Mouse (Mus musculus) lung, postnatal 36 days (tissue): ENCODE measurements around the gene Reep1.
A peak's percentile ranks its signal among the peaks of the same experiment; 100 is the strongest.

Experiments used
- DNase-seq: peaks from one replicate; pipeline ENCODE4 v3.0.0; 2022; ENCODE audit warnings: mixed read lengths

The Reep1 gene

DNA sequence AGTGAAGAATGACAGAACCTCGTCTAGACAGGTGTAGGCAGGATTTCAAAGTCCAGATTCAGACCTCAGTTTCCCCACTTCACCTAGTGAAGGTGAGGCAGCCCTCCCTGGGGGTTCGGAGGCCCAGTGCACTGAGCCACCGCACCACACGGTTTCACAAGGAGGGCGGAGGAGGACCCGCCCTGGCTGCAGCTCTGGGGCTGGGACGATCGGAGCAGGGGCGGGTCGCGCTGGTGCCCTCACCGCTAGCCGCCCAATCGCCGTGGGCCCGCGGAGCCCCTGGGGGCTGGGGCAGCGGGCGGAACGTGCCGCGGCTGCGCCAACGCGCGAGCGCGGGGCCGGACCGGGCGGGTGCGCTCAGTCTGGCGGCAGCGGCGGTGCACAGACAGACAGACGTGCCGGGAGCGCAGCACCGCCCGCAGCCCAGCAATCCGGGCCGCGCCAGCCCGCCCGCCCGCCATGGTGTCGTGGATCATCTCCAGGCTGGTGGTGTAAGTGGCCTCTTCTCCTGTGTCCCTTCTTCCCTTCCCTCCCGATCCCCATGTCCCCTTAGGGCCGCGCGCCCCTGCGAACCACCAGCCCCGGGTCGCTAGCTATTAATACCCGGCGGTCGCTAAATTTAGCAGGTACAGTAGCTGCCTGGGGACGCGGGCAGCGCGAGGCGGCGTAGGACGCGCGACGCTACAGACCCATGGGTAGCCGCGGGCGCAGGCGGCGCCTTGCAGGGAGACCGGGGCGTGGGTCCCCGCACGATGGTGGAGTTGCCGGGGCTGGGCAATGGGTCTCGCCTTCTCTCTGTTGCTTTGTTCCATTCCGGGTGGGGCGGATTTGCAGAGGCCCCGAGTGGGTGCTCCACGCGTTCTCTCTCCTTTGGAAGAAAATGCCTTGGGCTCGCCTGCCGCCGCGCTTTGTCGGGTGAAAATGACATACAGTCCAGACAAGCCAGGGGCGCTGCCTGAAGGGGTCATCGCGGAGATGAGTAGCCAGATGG, at the start of gene Reep1:
Gene Reep1 (plus strand): TSS at position 51 of the 991 bp plus-strand sequence.
- DNase-seq: peak; percentile 60

DNA sequence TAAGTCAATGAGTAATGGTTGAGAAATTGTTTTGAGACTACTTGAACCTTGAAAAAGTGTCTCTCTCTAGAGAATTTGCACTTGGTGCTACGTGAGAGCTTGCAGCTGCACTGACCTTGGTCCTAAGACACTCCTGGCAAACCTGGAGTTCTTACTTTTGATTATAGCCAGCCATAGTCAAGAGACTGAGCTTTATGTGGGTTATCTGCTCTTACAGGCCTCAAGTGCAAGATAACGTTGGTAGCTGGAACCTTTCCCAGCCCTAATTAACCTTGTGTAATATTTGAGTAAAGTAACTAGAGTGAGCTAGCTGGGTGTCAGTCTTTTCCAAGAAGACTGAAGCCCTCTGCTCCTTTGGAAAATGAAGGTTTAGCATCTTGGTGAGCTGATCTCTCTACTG, 49.1 kb upstream of the Reep1 start:
- peak; percentile 73 for DNase-seq

DNA sequence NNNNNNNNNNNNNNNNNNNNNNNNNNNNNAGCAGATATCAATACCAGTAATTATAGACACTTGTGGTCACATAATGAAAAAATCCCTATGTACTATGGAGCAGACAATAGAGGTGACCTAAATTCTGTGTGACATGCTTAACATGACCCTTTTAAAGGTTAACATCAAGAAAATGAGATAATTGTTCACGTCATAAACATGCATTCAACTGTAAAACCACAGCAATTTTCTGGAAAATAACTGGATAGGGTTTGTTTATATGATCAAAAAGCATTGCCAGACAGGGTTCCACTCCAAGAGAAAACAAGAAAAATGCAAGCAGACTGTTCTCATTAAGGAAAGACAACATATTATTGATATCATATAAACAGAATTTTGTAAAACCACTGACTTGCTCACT, 42.9 kb upstream of the Reep1 start:
- DNase-seq: no peak

DNA sequence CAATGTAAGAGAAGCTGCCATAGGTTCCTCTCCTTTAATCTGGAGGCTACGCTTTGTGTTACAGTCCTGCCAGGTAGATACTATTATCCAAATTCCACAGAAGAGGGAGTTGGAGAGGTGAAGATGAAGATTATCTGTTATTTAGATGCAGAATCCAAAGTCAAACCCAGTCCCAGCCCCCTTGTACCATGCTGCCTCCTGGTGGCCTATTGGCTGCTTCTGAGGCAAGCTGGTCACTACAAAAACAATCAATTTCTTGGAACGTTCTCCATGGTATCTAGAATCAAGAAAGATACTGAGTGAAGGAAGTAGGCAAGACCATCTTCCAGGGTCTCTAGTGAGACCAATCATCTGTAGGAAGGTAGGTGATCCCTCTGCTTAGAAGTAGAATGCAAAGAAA, 34.2 kb upstream of the Reep1 start:
- DNase-seq: peak; percentile 38

DNA sequence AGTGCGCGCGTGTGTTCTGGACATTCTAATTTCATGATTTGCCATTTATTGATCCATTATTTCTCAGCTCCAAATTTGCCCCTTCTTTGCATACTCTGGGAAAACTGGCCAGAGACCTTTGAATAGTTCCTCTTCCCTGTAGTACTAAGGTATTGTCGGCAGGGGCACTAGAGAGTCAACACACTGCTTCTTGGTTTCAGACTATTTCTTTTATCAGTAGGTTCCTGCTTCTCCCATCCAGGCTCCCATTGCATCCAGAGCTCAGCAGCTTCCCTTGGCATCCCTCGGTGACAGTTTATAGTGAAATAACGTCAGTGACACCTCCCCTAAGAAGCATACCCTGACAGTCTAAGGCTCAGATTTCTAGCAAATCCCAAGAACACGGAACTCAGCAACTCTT, 28.5 kb upstream of the Reep1 start:
- peak; percentile 11 for DNase-seq

DNA sequence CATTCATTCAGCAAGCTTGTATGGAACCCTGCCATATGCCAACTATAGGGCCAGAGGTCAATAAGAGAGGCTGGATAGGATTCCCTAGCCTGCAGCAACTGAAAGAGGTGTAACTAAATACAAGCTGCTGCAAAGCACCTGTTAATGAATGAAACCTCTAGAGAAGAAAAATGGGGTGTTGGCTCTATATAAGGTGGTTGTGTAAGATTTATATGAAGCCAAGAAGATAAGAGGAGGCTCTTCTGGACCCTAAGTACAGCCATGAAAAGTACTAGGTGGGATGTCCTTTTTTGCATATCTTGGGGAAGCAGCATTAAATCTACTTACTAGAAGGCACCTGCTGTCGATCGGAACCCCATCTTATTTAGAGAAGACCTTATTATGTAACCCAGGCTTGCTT, 12.2 kb upstream of the Reep1 start:
- DNase-seq: no peak

DNA sequence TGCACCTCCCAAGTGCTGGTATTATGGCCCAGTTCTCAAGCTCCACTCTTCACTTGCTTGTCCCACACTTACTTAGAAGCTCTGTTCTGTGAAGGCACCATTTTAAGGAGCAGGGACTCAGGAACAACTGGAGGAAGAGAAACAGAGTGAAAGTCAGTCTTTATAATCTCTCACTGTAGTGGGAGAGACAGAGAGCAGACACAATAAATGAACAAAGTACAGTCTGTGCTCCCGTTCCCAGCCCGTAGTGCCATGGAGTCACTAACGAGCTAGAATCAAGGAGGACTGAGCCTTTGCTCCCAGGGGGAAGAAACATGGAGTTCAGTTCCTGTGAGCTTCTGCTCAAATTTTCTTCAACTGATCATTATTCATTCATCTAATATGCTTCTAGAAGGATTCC, 11.8 kb upstream of the Reep1 start:
- DNase-seq: no peak

DNA sequence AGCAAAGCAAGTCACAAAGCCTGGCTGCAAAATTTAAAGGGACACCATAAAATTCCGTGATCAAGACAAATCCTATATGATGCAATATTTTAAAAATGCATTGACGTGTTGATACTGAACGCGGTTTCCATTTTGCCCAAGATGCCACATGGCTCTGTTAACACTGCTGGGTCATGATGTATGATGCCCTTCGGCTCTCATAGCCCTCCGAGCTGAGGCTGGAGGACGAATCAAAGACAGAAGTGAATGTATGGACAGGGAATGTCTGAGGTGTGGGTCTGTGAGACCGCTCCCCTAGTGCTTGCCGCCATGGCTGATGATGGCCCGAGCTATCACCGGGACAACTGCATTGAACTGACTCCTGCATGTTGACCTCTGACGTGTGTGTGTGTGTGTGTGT, 490 bp upstream of the Reep1 start:
- no peak for DNase-seq

DNA sequence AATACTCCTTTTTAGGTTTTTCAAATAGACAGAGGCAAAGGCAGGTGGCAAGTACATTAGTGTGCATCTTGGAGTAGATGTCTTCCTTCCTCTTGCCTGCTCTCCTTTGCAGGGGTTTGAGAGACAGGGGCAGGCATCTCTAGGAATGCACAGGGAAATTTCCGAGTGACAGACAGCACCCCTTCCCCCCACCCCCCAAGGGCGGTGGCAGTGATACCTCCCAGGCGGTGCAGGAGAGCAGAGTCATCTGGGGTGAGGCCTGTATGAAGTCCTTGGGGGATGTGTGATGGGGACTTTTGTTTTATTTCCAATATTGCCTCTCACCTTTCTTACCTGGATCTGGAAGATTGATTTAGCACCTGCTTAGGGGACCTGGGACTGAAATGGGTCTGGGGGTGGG, 1.2 kb downstream of the Reep1 start:
- no peak for DNase-seq

DNA sequence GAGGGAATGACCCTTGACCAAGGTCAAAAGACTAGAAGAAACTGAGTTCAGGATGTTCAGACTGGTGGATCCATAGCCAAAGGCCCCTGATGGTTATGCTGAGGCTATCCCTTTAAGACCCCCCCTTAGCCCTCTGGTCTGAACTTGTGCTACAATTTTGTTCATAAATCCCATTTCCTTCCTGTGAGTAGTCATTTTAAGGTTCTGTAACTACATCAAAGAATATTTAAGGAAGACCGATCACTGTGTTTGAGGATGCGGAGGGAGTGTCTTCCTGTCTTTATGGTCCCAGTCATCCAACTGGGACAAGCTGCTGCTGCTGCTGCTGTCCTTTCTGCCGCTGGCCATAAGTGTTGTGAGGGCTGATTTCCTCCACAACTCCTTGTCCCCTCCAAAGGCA, 3.0 kb downstream of the Reep1 start:
- DNase-seq: peak; percentile 16

DNA sequence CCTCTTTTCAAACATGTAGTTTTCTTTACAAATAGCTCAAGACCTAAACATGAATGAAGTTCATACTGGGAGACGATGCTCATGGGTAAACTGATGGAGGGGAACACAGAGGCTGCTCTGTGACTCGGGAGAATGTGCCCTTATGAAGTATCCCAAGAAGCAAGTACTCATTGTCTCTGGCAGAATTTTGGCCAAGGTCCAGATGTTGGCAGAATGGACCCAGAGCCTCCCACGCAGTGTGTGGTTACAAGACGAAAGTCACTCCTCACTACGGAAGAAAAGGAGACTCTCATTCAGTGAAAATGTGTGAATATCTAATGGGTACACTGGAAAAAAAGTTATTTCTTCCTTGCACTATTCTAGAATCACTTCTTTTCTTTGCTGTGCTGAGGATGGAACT, 3.8 kb downstream of the Reep1 start:
- peak; percentile 8 for DNase-seq

DNA sequence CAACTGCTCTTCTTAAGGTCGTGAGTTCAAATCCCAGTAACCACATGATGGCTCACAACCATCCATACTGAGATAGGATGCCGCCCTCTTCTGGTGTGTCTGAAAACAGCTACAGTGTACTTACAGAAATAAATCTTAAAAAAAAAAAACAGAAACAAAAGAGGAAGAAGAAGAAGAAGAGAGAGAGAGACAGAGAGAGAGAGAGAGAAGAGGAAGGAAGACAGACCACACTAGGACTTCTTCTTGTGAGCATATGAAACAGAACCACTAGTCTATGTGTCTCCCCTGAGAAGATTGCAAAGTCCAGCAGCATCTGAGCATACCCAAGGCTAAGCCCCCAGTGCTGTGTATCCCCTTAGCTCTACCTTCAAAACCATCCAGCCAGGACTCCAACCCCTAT, 6.2 kb downstream of the Reep1 start:
- DNase-seq: no peak

DNA sequence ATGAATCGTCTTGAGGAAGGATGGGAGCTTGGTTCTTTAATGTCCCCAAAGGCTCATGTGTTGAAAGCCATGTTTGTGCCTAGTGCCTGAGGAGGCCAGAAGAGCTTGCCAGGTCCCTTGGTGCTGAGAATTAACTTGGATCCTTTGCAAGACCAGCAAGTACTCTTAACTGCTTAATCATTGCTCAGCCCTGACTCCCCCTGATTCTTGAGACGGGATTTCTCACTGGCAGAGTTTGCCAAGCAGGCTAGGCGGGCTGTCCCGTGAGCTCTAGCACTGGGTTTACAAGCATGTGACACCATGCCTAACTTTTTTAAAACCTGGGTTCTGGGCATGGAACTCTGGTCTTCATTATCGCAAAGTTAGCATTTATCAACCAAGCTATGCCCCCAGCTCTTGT, 7.6 kb downstream of the Reep1 start:
- peak; percentile 19 for DNase-seq

DNA sequence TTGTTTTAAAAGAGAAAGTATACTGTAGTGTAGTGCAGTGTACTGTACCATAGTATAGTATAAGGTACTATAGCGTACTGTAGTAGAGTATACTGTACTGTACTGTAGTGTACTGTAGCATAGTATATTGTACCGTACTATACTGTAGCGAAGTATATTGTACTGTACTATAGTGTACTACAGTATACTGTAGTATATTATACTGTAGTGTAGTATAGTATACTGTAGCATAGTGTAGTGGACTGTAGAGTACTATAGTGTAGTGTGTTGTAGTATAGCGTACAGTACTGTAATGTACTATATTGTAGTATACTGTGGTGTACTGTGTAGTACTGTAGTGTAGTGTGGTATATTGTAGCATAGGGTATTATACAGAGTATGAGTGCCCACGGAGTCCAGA, 9.1 kb downstream of the Reep1 start:
- no peak for DNase-seq

DNA sequence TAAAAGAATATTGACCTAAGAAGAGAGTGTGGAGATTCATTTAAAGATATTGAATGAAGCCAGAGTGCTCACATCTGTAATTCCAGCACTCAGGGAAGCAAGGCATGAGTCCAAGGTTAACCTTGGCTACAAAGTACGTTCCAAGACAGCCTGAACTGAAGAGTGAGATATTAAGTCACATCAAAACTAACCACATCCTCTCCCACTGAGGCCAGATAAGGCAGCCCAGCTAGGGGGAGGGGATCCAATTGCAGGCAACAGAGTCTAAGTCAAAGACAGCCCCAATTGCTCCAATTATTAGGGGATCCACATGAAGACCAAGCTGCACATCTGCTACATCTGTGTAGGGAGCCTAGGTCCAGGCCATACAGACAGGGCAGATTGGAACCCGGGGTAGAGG, 11.0 kb downstream of the Reep1 start:
- no peak for DNase-seq

DNA sequence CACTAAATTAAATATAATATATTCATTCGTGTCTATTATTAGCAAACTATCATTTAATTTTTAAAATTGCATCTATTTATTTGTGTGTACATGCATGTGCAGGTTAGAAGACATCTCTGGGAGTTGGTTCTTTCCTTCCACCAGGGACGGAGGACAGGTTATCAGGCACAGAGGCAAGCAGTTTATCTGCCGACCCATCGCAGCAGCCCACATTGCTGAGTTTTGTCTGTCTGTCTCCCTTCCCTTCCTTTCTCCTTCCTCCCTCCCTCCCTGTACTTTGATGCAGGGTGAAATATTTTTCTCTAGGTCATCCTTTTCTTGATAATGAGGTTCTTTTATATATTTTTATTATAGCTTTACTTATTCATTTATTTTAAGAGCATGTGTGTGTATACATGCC, 11.9 kb downstream of the Reep1 start:
- no peak for DNase-seq

DNA sequence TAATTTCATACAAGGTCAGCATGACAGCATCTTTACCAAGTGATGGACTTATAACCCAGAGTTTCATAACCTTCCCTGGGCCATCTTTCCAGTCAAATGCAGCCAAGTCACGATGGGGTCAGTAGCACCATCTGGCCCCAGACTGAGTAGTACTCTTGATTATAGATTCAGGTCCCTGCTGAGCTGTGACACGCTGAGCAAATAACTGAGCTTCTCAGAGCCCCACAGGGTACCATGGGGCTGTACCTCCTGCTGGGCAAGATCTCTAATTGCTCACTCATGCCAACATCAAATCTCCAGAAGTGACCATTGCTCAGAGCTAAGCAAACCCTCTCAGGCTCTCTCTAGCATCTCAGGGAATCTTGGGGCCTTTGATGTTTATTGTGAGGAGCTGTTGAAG, 15.6 kb downstream of the Reep1 start:
- DNase-seq: no peak

DNA sequence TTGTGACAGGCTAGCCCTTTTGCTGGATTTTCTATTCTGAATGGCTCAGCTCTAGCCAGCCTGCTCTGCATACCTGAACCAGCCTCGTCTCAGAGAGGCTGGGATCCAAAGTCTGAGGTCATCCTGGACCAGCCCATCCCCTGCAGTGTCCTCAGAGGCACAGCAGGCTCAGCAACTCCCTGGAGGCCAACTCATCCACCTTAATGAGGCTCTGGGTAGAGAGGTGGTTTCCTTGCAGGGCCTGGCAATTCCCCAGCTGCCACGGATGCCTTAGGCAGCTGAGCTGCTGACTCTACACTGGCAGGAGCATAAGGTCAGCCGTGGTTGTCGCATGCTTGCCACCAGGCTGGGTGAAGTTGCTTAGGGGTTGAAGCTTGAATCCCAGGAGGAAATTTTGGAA, 16.2 kb downstream of the Reep1 start:
- no peak for DNase-seq

DNA sequence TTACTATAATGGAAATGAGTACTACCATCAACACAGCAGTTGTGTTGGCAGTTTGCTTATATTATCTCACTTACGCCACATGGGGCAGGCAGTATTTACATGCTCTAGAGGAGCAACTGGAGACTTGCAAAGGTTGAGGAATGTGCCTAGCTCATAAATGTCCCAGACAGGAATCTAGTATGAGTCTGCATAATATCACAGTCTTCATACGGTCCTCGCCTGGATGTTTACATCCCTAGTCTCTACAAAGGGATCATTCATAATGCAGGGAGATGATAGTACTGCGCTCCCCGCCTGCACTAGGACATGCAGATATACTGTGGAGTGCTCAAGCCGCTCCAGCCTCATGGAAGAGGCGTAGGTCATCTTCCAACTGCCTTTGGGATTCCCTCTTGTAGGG, 19.3 kb downstream of the Reep1 start:
- DNase-seq: no peak

DNA sequence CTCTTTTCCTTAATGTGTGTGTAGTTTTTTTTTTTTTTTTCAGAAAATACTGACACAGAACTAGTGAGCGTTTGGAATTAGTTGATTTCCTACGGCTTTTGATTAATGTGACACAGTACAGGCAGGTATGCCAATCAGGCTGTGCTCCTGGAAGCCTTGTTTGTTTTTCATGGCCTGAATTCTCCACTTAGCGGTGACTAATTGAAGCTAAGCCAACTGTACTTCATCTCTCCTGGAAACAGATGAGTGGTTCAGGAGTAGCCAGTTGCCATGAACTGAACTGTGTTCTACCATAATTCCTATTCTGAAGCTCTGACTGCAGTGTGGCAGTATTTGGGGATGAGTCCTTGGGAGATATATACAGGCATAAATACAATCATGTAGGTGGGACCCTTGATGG, 20.9 kb downstream of the Reep1 start:
- peak; percentile 80 for DNase-seq

DNA sequence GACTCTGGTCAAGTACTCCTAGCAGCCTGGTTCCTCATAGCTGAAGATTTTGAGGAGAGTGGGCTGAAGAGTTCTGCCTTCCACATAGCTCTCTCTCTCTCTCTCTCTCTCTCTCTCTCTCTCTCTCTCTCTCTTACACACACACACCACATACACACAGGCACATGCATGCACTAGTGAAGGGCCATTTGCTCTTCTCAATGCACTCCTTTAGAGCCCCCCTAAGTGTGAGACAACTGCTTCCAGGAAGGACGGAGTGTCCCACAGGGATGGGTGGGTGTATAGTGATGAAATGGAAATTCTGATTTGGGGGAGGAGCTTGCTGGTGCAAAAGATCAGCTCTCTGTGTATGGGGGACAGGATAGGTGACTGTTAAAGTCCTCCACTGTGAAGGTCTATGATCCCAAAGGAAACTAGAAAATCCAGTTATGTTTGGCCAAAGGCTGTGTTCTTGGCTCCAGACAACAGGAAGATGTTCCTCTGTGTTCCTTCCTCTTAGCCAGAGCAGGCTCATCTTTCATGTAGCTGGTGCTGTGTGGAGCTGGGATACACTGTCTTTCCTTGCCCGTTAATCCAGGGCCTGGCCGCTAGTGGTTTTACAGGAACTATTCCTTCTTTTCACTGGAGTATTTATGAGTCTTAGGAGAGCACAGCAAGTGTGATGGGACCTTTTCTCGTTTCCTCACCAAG, 27.7 kb downstream of the Reep1 start:
- peak; percentile 18 for DNase-seq

DNA sequence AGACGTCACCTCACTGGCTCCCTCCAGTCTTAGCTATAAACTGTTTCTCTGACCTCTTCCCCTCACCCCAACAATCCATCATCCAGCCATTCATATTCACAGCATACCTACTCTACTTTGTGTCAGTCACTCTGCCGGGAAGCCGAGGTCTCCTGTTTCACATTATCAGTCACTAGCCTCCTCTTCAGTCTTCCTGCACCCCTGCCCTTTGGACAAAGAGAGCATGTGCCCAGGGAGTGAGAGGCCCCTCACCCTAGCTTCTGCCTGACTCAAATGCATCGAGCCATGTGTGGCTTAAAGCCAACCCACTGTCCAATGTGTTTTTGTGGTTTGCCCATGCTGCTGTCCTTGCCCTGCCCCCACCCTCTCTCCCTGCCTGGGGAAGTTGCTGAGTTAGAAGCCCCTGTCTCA, 28.2 kb downstream of the Reep1 start:
- no peak for DNase-seq

DNA sequence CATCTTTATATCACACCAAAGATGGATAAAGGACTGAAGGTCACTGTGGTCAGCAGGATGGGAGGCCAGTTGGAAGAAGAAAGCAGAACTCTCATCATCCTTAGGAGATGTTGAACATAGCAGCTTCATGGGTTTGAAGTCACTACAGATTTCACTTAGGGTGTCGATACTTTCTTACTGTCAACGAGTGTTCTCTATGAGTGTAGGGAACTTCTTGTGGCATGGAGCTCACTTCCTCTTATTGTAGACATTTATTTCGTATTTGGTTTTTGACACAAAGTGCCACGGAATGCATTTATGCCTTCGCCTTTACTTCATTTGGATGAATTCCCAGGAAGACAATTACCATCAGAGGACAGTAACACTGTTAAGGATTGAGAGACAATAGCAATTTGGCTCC, 28.7 kb downstream of the Reep1 start:
- DNase-seq: no peak

DNA sequence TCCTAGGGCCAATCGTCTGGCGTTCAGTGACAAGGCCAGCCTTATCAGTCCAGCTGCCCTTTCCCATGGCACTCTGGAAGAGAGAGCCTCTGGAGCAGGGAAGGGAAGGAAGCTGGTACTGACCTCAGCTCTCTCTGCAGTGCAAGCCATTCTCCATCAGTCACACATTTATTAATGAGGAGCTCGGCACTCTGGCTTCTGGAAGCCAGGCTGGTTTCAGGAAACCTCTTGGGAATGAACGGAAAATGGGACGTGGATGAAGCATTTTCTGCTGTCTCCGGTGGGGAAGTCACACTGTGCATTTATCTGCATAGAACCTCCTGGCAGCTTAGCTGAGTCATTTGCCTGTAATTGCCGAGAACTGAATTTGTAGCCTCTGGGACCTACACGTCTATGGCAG, 29.8 kb downstream of the Reep1 start:
- DNase-seq: no peak
